Mouse (Mus musculus) lung, adult 2 months (tissue): Measurements from ENCODE around the gene Vangl1. TPM values are rescaled to one million over a fixed set of nuclear protein-coding genes. Genes with fewer than 3 reads are reported as not detected.

ENCODE experiments used
- DNase-seq: peaks from one replicate; pipeline ENCODE4 v3.0.0; 2022
- H3K4me1 ChIP-seq: fragments of 200-500 bp; 2 replicates; pipeline ENCODE4 v1.6.1; 2011; ENCODE audit warnings: low read length; ENCODE audit not compliant: control insufficient read depth, insufficient read depth
- H3K4me3 ChIP-seq: fragments of 200-500 bp; replicated peaks from 2 replicates; pipeline ENCODE3; 2011; ENCODE audit warnings: low read depth, mild to moderate bottlenecking, control low read depth, low read length; ENCODE audit errors: extremely low read depth
- CTCF ChIP-seq: fragments of 200-500 bp; IDR thresholded peaks from 2 replicates; pipeline ENCODE4 v1.5.1; 2011; ENCODE audit warnings: mild to moderate bottlenecking, low read length, control low read depth; ENCODE audit not compliant: insufficient read depth
- POLR2A ChIP-seq: fragments of 200-500 bp; IDR thresholded peaks from 2 replicates; pipeline ENCODE4 v1.6.1; 2011; ENCODE audit warnings: low read depth, mild to moderate bottlenecking, control low read depth, low read length, borderline replicate concordance; ENCODE audit errors: extremely low read depth
- WGBS: fragments of 180-500 bp; shearing (Covaris S2); methylation state at CpG from one replicate; pipeline ENCODE4 v1.1.7; 2018; 5-methylcytosine and 5-hydroxymethylcytosine counted together
- polyA plus RNA-seq: library from polyadenylated mRNA; depleted of rRNA; stranded (reverse); fragments of >200 nt; gene quantifications from 2 replicates; pipeline ENCODE4 v1.2.3, GENCODE M21; 2012

The Vangl1 gene
- polyA plus RNA-seq, 1 experiment, result 31.5 TPM

DNA sequence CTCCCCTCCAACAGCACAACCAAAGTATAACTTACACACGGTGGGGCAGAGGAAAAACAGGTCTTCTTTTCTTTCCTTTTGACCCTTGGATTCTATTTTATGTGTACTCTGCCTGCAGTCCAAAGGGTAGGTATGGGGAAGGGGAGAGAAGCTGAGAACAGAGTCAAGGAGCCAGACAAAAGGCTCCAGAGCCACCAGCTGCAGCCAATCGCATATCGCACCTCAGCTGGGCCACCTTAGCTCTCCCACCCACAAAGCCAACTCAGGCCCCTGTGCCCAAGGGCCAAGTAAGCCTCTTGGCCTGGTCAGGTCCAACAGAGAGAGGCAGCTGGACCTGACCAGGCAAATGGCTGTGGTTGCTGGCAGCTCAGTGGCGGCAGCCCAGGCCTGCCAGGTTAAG is 52.0 kb downstream of the Vangl1 start:
- 63% methylated on average over 4 of the region's 4 CpGs for WGBS
- no peak for DNase-seq
- no peak overlapping the region for H3K4me3 ChIP-seq

DNA sequence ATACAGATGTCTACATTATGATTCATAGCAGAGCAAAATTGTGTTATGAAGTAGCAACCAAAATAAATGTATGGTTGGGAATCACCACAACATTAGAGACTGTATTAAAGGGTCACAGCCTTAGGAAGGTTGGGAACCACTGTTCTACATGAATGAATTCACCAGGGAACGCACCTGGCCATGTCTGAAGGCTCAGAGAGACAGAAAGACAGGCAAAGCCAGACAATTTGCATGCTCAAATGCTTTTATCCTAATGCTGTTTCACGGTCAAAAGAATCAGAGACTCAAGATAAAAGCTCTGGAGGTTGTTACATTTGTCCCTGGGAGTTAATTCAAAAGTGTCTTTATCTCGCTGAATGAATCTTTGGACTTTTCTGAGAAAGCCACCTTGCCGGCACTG is 52.6 kb downstream of the Vangl1 start:
- no peak overlapping the region for H3K4me3 ChIP-seq
- 81% methylated on average over 4 of the region's 4 CpGs for WGBS
- no peak for DNase-seq
- TF ChIP-seq CTCF, result no peak
- no peak for TF ChIP-seq POLR2A
- H3K4me1 ChIP-seq, result peaks cover under 1% of the 10 kb centered on the region; the same call in 1 of the 2 replicates

More for the DNA sequence above, 52.0 kb downstream of the Vangl1 start:
- TF ChIP-seq POLR2A (no peak), CTCF (no peak)
- peaks cover 2% of the 10 kb centered on the region; the same call in 1 of the 2 replicates for H3K4me1 ChIP-seq

DNA sequence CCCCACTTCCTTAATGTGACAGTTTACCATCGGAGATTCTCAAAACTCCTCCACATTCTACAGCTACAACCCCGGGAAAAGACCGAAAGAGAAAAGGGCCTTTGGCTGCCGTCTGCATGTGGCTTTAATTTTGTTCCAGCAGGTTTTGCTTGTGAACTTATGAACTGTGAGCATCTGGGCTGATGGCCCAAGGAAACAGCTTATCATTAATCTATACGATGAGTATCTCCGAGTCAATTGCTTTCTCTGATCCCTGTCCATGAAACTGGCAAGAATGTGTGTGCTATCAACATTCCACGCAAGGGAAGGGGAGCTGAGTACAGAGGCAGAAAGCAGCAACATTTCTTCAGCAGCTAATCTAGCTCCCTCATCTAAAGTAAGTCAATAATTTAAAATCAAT is 54.6 kb downstream of the Vangl1 start:
- Histone ChIP-seq H3K4me3 (no peak overlapping the region), H3K4me1 (no peaks in the 10 kb centered on the region)
- DNase-seq, result no peak
- TF ChIP-seq POLR2A, result no peak
- no peak for TF ChIP-seq CTCF
- 35% methylated on average over 7 of the region's 7 CpGs for WGBS

DNA sequence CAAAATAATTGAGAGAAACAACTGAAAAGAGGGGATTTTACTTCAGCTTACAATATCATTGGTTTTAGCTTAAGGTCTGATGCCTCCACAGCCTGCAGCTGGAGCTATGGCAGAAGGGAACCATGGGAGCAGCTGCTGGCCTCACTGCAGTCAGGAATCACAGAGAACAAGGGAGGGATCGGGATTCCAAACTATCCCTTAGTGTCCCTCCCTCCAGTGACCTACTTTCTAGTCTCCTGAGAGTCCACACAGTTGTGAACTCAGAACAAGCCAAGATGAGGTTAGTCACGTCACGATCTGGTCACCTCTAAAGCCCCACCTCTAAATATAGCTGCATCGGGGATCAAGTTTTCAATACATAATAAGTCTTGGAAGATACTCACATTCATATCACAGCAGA is 57.3 kb downstream of the Vangl1 start:
- no peaks in the 10 kb centered on the region for H3K4me1 ChIP-seq
- WGBS, result 79% methylated on average over 4 of the region's 4 CpGs
- no peak overlapping the region for H3K4me3 ChIP-seq
- DNase-seq, result no peak
- TF ChIP-seq POLR2A, result no peak
- TF ChIP-seq CTCF, result no peak

DNA sequence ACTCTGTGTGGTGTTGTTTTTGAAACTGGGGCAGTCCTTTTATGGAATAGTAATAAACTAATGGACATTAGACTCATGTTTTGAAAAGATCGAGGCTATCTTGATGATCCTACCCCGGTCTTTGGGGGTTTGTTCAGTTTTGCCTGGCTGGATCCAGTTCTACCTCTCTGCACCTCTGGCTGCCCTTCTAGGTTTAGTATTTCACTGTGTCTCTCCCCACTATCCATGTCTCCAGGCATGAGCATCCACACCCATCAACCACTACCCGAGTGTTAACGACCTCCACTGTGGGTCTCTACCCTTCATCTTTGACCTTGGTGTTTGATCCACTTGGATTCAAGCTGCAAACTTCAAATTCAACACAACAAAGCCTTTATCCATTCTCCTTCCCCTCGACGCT is 58.1 kb downstream of the Vangl1 start:
- WGBS, result 91% methylated on average over 6 of the region's 6 CpGs
- Histone ChIP-seq H3K4me3 (no peak overlapping the region), H3K4me1 (no peaks in the 10 kb centered on the region)
- DNase-seq, result no peak
- TF ChIP-seq CTCF, result no peak
- no peak for TF ChIP-seq POLR2A

DNA sequence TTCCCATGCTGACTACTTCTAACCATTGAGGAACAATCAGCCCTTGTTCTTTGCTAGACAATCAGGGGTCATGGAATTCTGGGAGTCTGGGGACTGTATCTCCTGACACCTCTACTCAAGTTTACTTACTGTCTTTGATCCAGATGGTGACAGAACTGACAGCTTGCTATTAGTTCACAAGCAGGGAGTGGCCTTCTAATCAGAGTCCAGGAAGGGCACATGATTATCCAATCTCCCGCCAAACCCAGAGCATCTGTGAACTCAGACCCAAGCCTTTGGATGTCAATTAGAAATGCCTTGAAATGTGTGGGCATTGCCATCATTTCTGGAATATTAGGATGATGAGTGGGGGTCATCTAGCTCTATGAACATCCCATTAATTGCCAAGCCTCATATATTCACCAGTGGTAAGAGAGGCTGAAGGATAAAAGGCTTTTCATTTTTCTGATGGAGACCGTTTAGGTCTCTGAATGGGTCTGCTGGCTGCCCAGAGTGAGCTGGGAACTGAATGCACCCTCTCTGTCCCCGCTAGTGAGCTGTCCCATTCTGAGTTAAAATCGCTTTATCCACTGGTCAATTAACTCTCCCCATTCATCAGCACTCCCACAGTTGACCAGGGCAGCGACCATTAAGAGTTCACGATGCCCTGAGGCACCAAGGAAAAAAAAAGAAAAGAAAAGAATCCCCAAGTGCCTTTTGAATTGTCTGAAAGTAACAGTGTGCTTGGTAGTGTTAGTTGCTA is 58.7 kb downstream of the Vangl1 start:
- Histone ChIP-seq H3K4me3 (no peak overlapping the region), H3K4me1 (no peaks in the 10 kb centered on the region)
- DNase-seq, result no peak
- WGBS, result 79% methylated on average over 6 of the region's 6 CpGs
- TF ChIP-seq CTCF, result no peak
- TF ChIP-seq POLR2A, result no peak

DNA sequence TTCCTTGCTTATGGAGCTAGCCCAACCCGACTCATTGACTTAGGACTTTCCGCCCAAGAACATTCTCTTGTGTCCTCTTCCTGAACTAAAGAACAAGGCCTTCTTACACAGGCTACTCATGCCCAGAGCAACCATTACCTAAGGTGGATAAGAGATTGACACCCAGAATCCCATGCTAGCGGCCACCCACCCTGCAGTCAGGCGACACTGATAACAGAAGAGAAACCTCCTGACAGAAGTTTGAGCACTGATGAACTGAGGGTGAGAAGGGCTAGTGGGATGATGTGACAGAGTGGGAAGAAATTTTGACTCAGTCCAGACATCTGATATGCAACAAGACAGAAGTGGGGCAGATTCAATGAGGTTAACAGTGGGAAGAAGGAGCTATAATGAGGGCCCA is 60.1 kb downstream of the Vangl1 start:
- no peaks in the 10 kb centered on the region for H3K4me1 ChIP-seq
- H3K4me3 ChIP-seq, result no peak overlapping the region
- DNase-seq, result no peak
- no peak for TF ChIP-seq CTCF
- TF ChIP-seq POLR2A, result no peak
- 97% methylated on average over 4 of the region's 4 CpGs for WGBS

DNA sequence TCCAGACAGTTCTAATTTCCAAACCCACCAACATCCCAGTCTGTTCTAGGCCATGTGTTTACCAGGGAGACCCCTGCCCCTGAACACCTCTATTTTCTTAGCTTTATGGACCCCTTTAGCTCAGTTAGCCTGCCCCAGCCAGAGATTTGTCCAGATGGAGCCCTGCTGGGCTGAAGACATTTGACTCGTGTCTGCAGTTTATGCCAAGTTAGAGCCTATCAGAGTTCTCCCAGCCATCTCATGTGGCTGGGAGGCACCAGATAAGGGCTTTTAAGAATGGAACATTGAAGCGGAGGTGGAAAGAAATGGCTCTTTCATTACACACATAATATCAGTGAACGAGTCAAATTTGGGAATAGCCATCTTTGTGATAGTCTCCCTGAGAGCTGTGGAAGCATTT is 61.0 kb downstream of the Vangl1 start:
- H3K4me3 ChIP-seq, result no peak overlapping the region
- H3K4me1 ChIP-seq, result no peaks in the 10 kb centered on the region
- WGBS, result 85% methylated on average over 3 of the region's 3 CpGs
- no peak for DNase-seq
- no peak for TF ChIP-seq CTCF
- no peak for TF ChIP-seq POLR2A

DNA sequence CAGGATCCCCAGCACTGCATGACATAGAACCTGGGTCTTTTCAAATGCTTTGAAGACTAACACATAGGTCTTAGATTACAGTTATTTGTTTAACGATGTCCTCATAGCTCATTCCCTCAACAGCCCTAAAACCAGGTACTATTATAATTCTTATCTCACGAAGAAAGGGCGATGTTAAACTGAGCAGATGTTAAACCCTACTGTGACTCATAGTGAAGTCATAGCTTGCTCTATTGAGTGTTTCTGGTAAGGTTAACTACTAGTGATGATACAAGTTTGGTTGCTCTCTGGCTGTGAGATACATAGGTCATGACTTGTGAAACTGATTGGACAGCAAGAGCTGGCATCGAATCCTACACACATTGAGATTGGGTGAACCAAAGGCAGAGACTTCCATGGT is 61.5 kb downstream of the Vangl1 start:
- DNase-seq, result no peak
- no peak overlapping the region for H3K4me3 ChIP-seq
- 91% methylated on average over 4 of the region's 4 CpGs for WGBS
- TF ChIP-seq CTCF (no peak), POLR2A (no peak)
- H3K4me1 ChIP-seq, result no peaks in the 10 kb centered on the region

DNA sequence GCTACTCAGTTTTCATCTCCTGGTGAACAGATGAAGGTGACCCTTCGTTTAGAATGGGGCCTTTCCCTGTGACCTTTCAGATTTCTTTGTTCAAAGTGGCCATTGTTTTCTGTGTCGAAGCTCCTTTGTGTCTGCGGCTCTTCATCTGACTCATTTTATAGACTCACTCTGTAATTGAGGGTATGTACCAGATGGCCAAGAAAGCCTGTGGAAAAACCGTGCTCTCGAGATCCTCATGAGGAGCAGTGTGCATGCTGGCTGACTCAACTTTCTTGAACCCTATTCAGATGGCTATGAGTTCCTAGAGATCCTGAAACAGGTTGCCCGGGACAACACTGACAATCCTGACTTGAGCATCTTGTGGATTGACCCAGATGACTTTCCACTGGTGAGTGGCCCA is 62.6 kb downstream of the Vangl1 start:
- no peak for DNase-seq
- H3K4me3 ChIP-seq, result no peak overlapping the region
- TF ChIP-seq POLR2A (no peak), CTCF (no peak)
- H3K4me1 ChIP-seq, result no peaks in the 10 kb centered on the region
- WGBS, result 73% methylated on average over 6 of the region's 6 CpGs
